Mouse (Mus musculus): ENCODE data around the gene Fut1.

The Fut1 gene

GRCm38 (mm10) chr7:45598960-45599879, 17.9 kb upstream of the Fut1 start:
- in situ Hi-C loops (cut with MboI, MseI), result loop anchor here (10.0 kb wide), 1 partner anchor 1196 kb away; the partner anchor contains the start of genes Gtf2h1 and Hps5

GRCm38 (mm10) chr7:45605704-45606289, 11.3 kb upstream of the Fut1 start:
- in situ Hi-C loops (cut with MboI, MseI), result no loop called here

GRCm38 (mm10) chr7:45609511-45609910, 7.6 kb upstream of the Fut1 start:
- in situ Hi-C loops (cut with MboI, MseI), result no loop called here

- in situ Hi-C loops (cut with MboI, MseI), result no loop called here
Measured at GRCm38 (mm10) chr7:45616277-45616676, 812 bp upstream of the Fut1 start.

- in situ Hi-C loops (cut with MboI, MseI), result no loop called here
Measured at GRCm38 (mm10) chr7:45618316-45618715, 1.2 kb downstream of the Fut1 start.

- in situ Hi-C loops (cut with MboI, MseI), result no loop called here
Measured at GRCm38 (mm10) chr7:45619592-45619991, 2.5 kb downstream of the Fut1 start.

GRCm38 (mm10) chr7:45621443-45621842, 4.4 kb downstream of the Fut1 start, which contains the start of gene Izumo1:
Izumo1 (plus strand) TSS chr7:45621811.
- in situ Hi-C loops (cut with MboI, MseI), result no loop called here

- in situ Hi-C loops (cut with MboI, MseI), result no loop called here
Measured at GRCm38 (mm10) chr7:45623507-45623906, 6.4 kb downstream of the Fut1 start.

GRCm38 (mm10) chr7:45624718-45625117, 7.6 kb downstream of the Fut1 start:
- in situ Hi-C loops (cut with MboI, MseI), result no loop called here

- in situ Hi-C loops (cut with MboI, MseI), result no loop called here
Measured at GRCm38 (mm10) chr7:45625481-45625880, 8.4 kb downstream of the Fut1 start.

GRCm38 (mm10) chr7:45626571-45627076, 9.5 kb downstream of the Fut1 start:
- in situ Hi-C loops (cut with MboI, MseI), result no loop called here

GRCm38 (mm10) chr7:45627261-45627660, 10.2 kb downstream of the Fut1 start, which contains the start of gene Rasip1:
Rasip1 (plus strand) TSS chr7:45627488.
- in situ Hi-C loops (cut with MboI, MseI), result no loop called here

- in situ Hi-C loops (cut with MboI, MseI), result no loop called here
Measured at GRCm38 (mm10) chr7:45628364-45629294, 11.5 kb downstream of the Fut1 start.

- in situ Hi-C loops (cut with MboI, MseI), result no loop called here
Measured at GRCm38 (mm10) chr7:45630064-45630907, 13.2 kb downstream of the Fut1 start.

GRCm38 (mm10) chr7:45632499-45632898, 15.4 kb downstream of the Fut1 start:
- in situ Hi-C loops (cut with MboI, MseI), result no loop called here

- in situ Hi-C loops (cut with MboI, MseI), result no loop called here
Measured at GRCm38 (mm10) chr7:45634946-45635681, 18.0 kb downstream of the Fut1 start.

- in situ Hi-C loops (cut with MboI, MseI), result no loop called here
Measured at GRCm38 (mm10) chr7:45635711-45636688, 18.9 kb downstream of the Fut1 start.

GRCm38 (mm10) chr7:45637710-45638109, 20.6 kb downstream of the Fut1 start:
- in situ Hi-C loops (cut with MboI, MseI), result no loop called here

Data from T-helper 2 cell (primary cell).